Mouse (Mus musculus): ENCODE data around the gene Nphp3. TPM values are rescaled to one million over a fixed set of nuclear protein-coding genes. Genes with fewer than 3 reads are reported as not detected.

The Nphp3 gene
- 4.1 to 7.6 TPM (median 6.1 TPM) in 4 replicates for total RNA-seq (2023; ENCODE audit: inconsistent age)

GRCm38 (mm10) chr9:104001921-104002859 is at the start of gene Nphp3:
Gene Nphp3, plus strand, starts transcription at chr9:104002544.

GRCm38 (mm10) chr9:104040362-104040761 is 38.0 kb downstream of the Nphp3 start, which contains the start of gene Gm28305:
Gene Gm28305, plus strand, starts transcription at chr9:104040662.

GRCm38 (mm10) chr9:104062430-104063243 is 60.3 kb downstream of the Nphp3 start, which contains the start of gene Uba5:
Gene Uba5, minus strand, starts transcription at chr9:104063134.

GRCm38 (mm10) chr9:104063244-104063961 is 61.1 kb downstream of the Nphp3 start, which contains the start of gene Acad11:
Gene Acad11, plus strand, starts transcription at chr9:104063377.

Other genes with a start within 250 kb of the Nphp3 start
- 6.9 to 11.9 TPM (median 10.3 TPM) in 4 replicates for gene Tmem108, start 240.7 kb upstream of the Nphp3 start, total RNA-seq (2023; ENCODE audit: inconsistent age)
- gene Gm28305, start 38.1 kb downstream of the Nphp3 start, total RNA-seq (2023; ENCODE audit: inconsistent age): not detected in 4 replicates
- gene Uba5, start 60.6 kb downstream of the Nphp3 start, total RNA-seq (2023; ENCODE audit: inconsistent age): 29.0 to 32.7 TPM (median 29.4 TPM) in 4 replicates
- 14.1 to 15.2 TPM (median 14.7 TPM) in 4 replicates for gene Acad11, start 60.8 kb downstream of the Nphp3 start, total RNA-seq (2023; ENCODE audit: inconsistent age)
- gene Ackr4, start 124.4 kb downstream of the Nphp3 start, total RNA-seq (2023; ENCODE audit: inconsistent age): not detected in 4 replicates